Mouse (Mus musculus) cerebellum, postnatal 36 days (tissue): Measurements from ENCODE around the gene Kcna2.

Source experiments
- DNase-seq, 2 experiments: peaks; one replicate each; pipeline ENCODE4 v3.0.0; 2021 to 2022; ENCODE audit warnings: mixed read lengths in 2 of 2

The Kcna2 gene

GRCm38 (mm10) chr3:107150872-107151540, 50.1 kb downstream of the Kcna2 start:
- no peak for DNase-seq

- peak; percentile 44 to 45 for DNase-seq
Measured at GRCm38 (mm10) chr3:107153772-107154655, 53.1 kb downstream of the Kcna2 start.

- DNase-seq: no peak
Measured at GRCm38 (mm10) chr3:107158856-107159255, 57.9 kb downstream of the Kcna2 start.

GRCm38 (mm10) chr3:107159418-107159817, 58.5 kb downstream of the Kcna2 start:
- DNase-seq: peak; percentile 43 to 55

DNA sequence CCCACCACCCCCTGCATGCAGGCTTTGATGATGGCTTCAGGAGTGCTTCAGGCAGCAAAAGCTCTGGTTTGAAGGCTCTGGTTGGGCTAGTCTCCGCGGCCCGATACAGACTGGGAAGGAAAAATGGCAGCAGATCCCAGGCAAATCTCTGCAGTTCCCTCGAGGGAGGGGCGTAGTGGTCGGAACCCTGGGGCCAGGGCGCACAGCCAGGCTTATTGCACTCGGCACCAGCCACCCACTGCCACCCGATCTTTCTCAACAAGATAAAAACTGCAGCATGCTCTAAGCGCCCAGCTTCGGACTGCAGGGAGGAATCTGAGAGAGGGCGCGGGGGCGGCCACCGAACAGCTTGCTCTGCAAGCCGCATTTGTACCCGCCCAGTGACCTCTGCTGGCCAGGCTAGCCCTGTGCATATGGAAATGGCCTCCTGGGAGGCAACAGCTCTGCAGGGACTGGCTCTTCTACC, 58.9 kb downstream of the Kcna2 start:
- peak; percentile 70 to 77 for DNase-seq

GRCm38 (mm10) chr3:107162741-107163140, 61.8 kb downstream of the Kcna2 start:
- peak; percentile 71 to 72 for DNase-seq
